Mouse (Mus musculus) forebrain, postnatal 0 days (tissue): ENCODE data around the gene Ripply1. TPM values are rescaled to one million over a fixed set of nuclear protein-coding genes. Genes with fewer than 3 reads are reported as not detected.

Experiments used
- ATAC-seq: fragments of 200-750 bp; cut with Nextera tagmentation; 2 replicates; pipeline ENCODE4 v1.8.0; 2017; ENCODE audit warnings: mild to moderate bottlenecking, moderate library complexity
- DNase-seq: peaks from one replicate; pipeline ENCODE4 v3.0.0-alpha.2; 2015
- H3K27ac ChIP-seq: fragments of 300-500 bp; sonication (generic); 2 replicates; pipeline ENCODE4 v1.5.1; 2014; ENCODE audit warnings: low read depth, mild to moderate bottlenecking, antibody characterized with exemption, low read length, moderate library complexity, mixed read lengths
- H3K27me3 ChIP-seq: fragments of 300-500 bp; sonication (generic); 2 replicates; pipeline ENCODE4 v1.6.1; 2014; ENCODE audit warnings: mild to moderate bottlenecking, low read length, mixed read lengths; ENCODE audit not compliant: insufficient read depth
- H3K36me3 ChIP-seq: fragments of 300-500 bp; sonication (generic); 2 replicates; pipeline ENCODE4 v1.6.1; 2014; ENCODE audit warnings: mild to moderate bottlenecking, moderate library complexity; ENCODE audit not compliant: insufficient read depth
- H3K4me1 ChIP-seq: fragments of 300-500 bp; sonication (generic); 2 replicates; pipeline ENCODE4 v1.6.1; 2014; ENCODE audit warnings: antibody characterized with exemption; ENCODE audit not compliant: insufficient read depth
- H3K4me2 ChIP-seq: fragments of 300-500 bp; sonication (generic); 2 replicates; pipeline ENCODE4 v1.6.1; 2014; ENCODE audit warnings: low read depth, mild to moderate bottlenecking, moderate library complexity
- H3K4me3 ChIP-seq: fragments of 300-500 bp; sonication (generic); 2 replicates; pipeline ENCODE4 v1.5.1; 2014; ENCODE audit warnings: low read depth, low read length, mixed read lengths
- H3K9ac ChIP-seq: fragments of 300-500 bp; sonication (generic); 2 replicates; pipeline ENCODE4 v1.6.1; 2014; ENCODE audit warnings: mild to moderate bottlenecking
- H3K9me3 ChIP-seq: fragments of 300-500 bp; sonication (generic); 2 replicates; pipeline ENCODE4 v1.6.1; 2016; ENCODE audit warnings: low read length
- CTCF ChIP-seq: sonication (generic); IDR thresholded peaks from 2 replicates; pipeline ENCODE4 v1.5.1; 2016; ENCODE audit warnings: antibody characterized with exemption, control low read depth, low read depth
- WGBS: fragments of 180-500 bp; shearing (Covaris S2); extraction: QIAGEN DNeasy Blood & Tissue Kit; methylation state at CpG from one replicate; pipeline ENCODE4 v1.1.7; 2014; 5-methylcytosine and 5-hydroxymethylcytosine counted together
- polyA plus RNA-seq: library from polyadenylated mRNA; unstranded; fragments of >200 nt; fragmentation: Nextera tagmentation; extraction: Ambion mirVana; gene quantifications from 2 replicates; pipeline ENCODE4 v1.2.1, GENCODE M21; 2015
- total RNA-seq: library from RNA; depleted of rRNA; stranded (reverse); fragments of >200 nt; gene quantifications from 2 replicates; pipeline ENCODE4 v1.2.3, GENCODE M21; 2014

The Ripply1 gene
- total and polyA plus RNA-seq, 2 experiments from 2014 or later: not detected

DNA sequence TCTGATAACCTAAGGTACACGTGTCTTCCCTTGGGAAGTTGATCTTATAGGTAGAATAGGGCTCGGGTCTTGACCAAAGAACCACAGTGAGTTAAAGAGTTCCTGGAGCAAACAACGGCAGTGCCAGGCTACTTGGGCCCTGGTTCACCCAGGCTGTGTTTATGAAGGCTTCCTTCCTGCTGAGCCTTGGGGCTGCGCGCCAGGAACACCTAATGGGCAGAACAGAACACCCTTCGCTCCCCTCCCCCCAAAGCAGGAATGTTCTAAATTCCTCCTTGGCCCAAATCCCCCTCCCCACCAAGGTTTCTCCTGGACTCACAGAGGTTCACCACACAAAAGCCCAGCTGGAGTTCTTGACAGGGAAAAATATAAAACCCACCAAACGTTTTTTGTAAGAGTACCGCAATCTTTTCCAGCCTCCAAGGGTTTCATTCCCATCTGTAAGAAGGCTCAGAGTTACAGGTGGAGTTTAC is 18.3 kb upstream of the Ripply1 start, which contains the start of gene Cldn2:
Gene Cldn2 (plus strand): TSS at position 423 of the 473 bp plus-strand sequence.
- Histone ChIP-seq H3K4me3 (no peak within 1 kb of the TSS), H3K9me3 (no peaks in the 10 kb centered on the region), H3K9ac (no peak within 1 kb of the TSS), H3K4me2 (no peak within 1 kb of the TSS), H3K27me3 (no peaks in the 10 kb centered on the region), H3K4me1 (no peaks in the 10 kb centered on the region), H3K36me3 (no peaks in the 10 kb centered on the region), H3K27ac (no peak within 1 kb of the TSS)
- 76% methylated on average over 8 of the region's 8 CpGs for WGBS
- no peak for ATAC-seq
- no peak for DNase-seq
- TF ChIP-seq CTCF: no peak

- WGBS: 80% methylated on average over 3 of the region's 3 CpGs
- Histone ChIP-seq H3K4me2 (no peak overlapping the region), H3K9ac (no peak overlapping the region), H3K9me3 (no peaks in the 10 kb centered on the region), H3K4me1 (no peaks in the 10 kb centered on the region), H3K36me3 (no peaks in the 10 kb centered on the region), H3K27me3 (no peaks in the 10 kb centered on the region), H3K27ac (no peak overlapping the region), H3K4me3 (no peak overlapping the region)
- TF ChIP-seq CTCF: no peak
- DNase-seq (no peak), ATAC-seq (no peak)
These were observed 17.8 kb upstream of the Ripply1 start for GRCm38 (mm10) chrX:139799953-139800352.

DNA sequence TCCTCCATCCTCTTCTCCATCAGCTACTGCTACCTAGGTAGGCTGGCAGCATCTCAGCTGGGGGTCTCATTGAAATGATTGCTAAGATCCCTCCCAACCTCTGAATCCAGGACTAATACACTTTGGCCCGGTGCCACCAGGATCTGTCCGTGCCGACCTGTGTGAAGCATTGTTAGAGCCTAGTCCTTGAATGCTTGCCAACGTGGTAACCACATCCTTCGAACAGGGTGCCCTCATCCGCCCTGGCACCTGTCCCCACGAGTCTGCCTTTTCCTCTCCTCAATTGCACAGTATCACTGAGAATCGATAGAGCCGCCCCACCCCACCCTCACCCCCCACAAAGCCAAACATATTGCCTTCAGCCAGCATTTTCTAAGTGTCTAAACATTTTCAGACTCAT is 15.7 kb upstream of the Ripply1 start:
- 61% methylated on average over 9 of the region's 9 CpGs for WGBS

DNA sequence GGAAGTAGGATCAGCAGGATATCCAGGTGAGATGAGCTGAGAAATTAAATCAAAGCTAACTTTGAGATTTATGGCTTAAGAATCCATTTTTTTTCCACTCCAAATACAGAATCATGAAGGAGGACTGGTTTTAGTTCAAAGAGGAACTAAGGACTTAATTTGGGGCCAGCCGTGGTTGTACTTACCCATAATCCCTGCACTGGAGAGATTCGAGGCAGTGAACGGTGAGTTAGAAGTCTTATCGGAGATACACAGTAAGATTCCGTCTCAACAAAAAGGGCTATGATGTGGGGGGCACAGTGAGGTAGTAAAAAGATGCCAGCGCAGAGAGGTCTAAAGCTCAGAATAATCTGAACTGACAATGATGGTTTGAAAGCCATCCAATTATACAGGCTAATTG is 13.9 kb upstream of the Ripply1 start:
- H3K4me1 ChIP-seq: no peaks in the 10 kb centered on the region
- H3K9ac ChIP-seq: no peak overlapping the region
- H3K27ac ChIP-seq: no peak overlapping the region
- WGBS: 78% methylated on average over 6 of the region's 6 CpGs
- ATAC-seq (no peak), DNase-seq (no peak)
- H3K4me3 ChIP-seq: no peak overlapping the region
- TF ChIP-seq CTCF: no peak
- no peak overlapping the region for H3K4me2 ChIP-seq
- no peaks in the 10 kb centered on the region for H3K36me3 ChIP-seq
- H3K27me3 ChIP-seq: no peaks in the 10 kb centered on the region
- H3K9me3 ChIP-seq: no peaks in the 10 kb centered on the region

More for the DNA sequence above, 15.7 kb upstream of the Ripply1 start:
- Histone ChIP-seq H3K4me2 (no peak overlapping the region), H3K9me3 (no peaks in the 10 kb centered on the region), H3K4me1 (no peaks in the 10 kb centered on the region), H3K9ac (no peak overlapping the region), H3K36me3 (no peaks in the 10 kb centered on the region), H3K4me3 (no peak overlapping the region), H3K27me3 (no peaks in the 10 kb centered on the region), H3K27ac (no peak overlapping the region)
- no peak for ATAC-seq
- no peak for DNase-seq
- no peak for TF ChIP-seq CTCF

GRCm38 (mm10) chrX:139794072-139794845 is 12.1 kb upstream of the Ripply1 start:
- Histone ChIP-seq H3K27me3 (no peaks in the 10 kb centered on the region), H3K4me2 (no peak overlapping the region), H3K36me3 (no peaks in the 10 kb centered on the region), H3K4me3 (no peak overlapping the region), H3K9me3 (no peaks in the 10 kb centered on the region), H3K27ac (no peak overlapping the region), H3K9ac (no peak overlapping the region), H3K4me1 (no peaks in the 10 kb centered on the region)
- no peak for TF ChIP-seq CTCF
- no peak for DNase-seq
- ATAC-seq: no peak
- 85% methylated on average over 7 of the region's 7 CpGs for WGBS

- Histone ChIP-seq H3K36me3 (no peaks in the 10 kb centered on the region), H3K4me2 (no peak overlapping the region), H3K4me3 (no peak overlapping the region), H3K27ac (no peak overlapping the region), H3K27me3 (no peaks in the 10 kb centered on the region), H3K4me1 (no peaks in the 10 kb centered on the region), H3K9ac (no peak overlapping the region), H3K9me3 (no peaks in the 10 kb centered on the region)
- 56% methylated on average over 1 of the region's 1 CpGs for WGBS
- no peak for TF ChIP-seq CTCF
- ATAC-seq (no peak), DNase-seq (no peak)
These were observed 3.6 kb upstream of the Ripply1 start for GRCm38 (mm10) chrX:139785764-139786163.

DNA sequence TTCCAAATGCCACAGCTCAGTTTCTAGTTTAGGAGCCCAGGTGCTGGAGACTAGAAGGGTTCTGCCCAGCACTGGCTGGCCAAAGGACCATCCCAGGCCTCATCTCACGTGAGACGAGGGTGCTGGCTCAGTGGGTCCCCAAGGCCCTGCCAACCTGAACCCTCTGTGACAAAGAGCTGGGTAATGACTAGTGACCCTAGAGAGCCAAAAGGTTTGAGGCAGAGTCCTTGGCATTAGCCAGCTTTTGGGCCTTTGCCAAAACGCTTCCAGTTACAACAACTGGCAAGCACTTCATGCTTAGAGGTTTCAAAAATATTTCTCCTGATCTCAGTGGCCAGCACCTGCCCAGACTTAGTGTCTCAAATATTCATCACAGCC is 881 bp upstream of the Ripply1 start:
- ATAC-seq: no peak

More for the DNA sequence above, 881 bp upstream of the Ripply1 start:
- DNase-seq: no peak
- H3K4me1 ChIP-seq: no peaks in the 10 kb centered on the region
- no peak overlapping the region for H3K4me2 ChIP-seq
- 42% methylated on average over 3 of the region's 3 CpGs for WGBS
- TF ChIP-seq CTCF: no peak
- H3K9me3 ChIP-seq: no peaks in the 10 kb centered on the region
- H3K9ac ChIP-seq: no peak overlapping the region
- no peak overlapping the region for H3K27ac ChIP-seq
- no peak overlapping the region for H3K4me3 ChIP-seq
- H3K36me3 ChIP-seq: no peaks in the 10 kb centered on the region
- no peaks in the 10 kb centered on the region for H3K27me3 ChIP-seq
